In the genomic region with DNA sequence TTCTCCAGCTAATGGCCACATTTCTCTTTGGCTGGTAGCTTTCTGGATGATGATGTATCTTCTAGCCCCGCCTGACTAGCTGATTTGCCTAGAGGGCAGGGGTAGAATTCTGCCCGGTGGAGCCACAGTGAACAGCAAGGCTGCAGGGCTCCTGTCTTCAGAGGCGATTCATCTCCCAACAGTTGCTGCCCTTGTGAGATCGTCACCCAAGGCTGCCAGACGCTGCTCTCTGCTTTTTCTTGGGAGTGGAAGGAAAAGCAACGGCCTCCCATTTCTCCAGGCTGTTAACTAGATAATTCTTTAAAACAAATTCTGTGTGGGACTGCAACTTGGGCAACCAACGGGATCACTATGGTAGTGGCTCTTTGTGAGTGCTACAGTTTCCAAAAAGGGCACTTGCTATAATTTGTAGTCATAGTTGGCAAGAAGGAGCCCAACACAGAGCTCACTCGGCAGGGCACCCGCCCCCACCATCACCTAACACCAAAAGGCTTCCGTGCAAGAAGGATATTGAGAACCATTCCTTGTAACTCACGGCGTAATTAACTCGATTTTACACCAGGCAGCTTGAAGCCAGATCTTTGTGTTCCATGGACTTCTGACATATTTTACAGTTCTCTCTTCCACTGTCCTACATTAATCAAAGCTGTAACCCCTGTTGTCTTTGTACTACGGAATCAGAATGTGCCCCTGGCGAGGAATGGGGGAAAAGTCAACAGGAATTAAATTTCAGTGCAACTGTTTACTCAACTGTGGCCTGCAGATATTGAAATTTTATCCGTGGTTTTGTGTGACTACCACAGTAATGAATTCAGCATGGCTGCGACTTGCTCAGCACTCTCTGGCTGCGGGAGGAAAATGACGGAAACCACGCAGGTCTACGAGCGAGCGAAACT, we compare ENCODE assay signal across 12 mouse cellular contexts.
DNase-seq lines count a peak whose midpoint lies in the region; ATAC-seq and TF ChIP-seq lines count a peak whose summit lies in the region.
"Had no signal": no experiment of that assay in that cellular context is flagged by ENCODE, and none has a peak within 500 bp of the region (broad histone marks: within the 10 kb centered on the region; RNA-seq: fewer than 3 reads in every experiment).

No protein-coding gene starts in this region.

- H3K4me1 ChIP-seq in forebrain, postnatal 0 days (ENCODE audit: insufficient read depth), result 0 out of 2 replicates have a peak, but pooled peaks cover 5% of the 10 kb centered on the region
- peaks cover 4% of the 10 kb centered on the region; the same call in 1 of the 2 replicates for H3K4me1 ChIP-seq in forebrain, embryonic 15.5 days
- H3K4me1 ChIP-seq in midbrain, embryonic 12.5 days, result peaks cover 7% of the 10 kb centered on the region
- H3K4me1 ChIP-seq in midbrain, embryonic 11.5 days (ENCODE audit: control insufficient read depth, insufficient read depth, low read length), result no peaks in the 10 kb centered on the region
- H3K4me1 ChIP-seq in limb, embryonic 10.5 days, result peaks cover 22% of the 10 kb centered on the region
- H3K4me1 ChIP-seq in stomach, embryonic 16.5 days (ENCODE audit: control insufficient read depth, insufficient read depth, low read length), result peaks cover 20% of the 10 kb centered on the region

- ATAC-seq in forebrain, postnatal 0 days, result peak; percentile 25
- no peak for ATAC-seq in forebrain, embryonic 15.5 days (replicated peaks)
- ATAC-seq in midbrain, embryonic 12.5 days (ENCODE audit: low FRiP score, low read depth), result no peak
- no peak for ATAC-seq in midbrain, embryonic 11.5 days (ENCODE audit: low FRiP score)
- ATAC-seq in stomach, embryonic 16.5 days (ENCODE audit: insufficient read depth, low FRiP score), result peak; percentile 53; the same call in 1 of the 2 replicates

- H3K27me3 ChIP-seq in forebrain, postnatal 0 days (ENCODE audit: insufficient read depth, low read length), result no peaks in the 10 kb centered on the region
- H3K27me3 ChIP-seq in forebrain, embryonic 15.5 days, result no peaks in the 10 kb centered on the region
- no peaks in the 10 kb centered on the region; the same call in 1 of the 2 replicates for H3K27me3 ChIP-seq in midbrain, embryonic 12.5 days
- no peaks in the 10 kb centered on the region for H3K27me3 ChIP-seq in midbrain, embryonic 11.5 days (ENCODE audit: control insufficient read depth, insufficient read depth, low read length)
- no peaks in the 10 kb centered on the region for H3K27me3 ChIP-seq in limb, embryonic 10.5 days (ENCODE audit: low read depth, poor library complexity, severe bottlenecking)
- no peaks in the 10 kb centered on the region for H3K27me3 ChIP-seq in stomach, embryonic 16.5 days (ENCODE audit: control insufficient read depth, insufficient read depth, low read length)

- H3K4me2 ChIP-seq in forebrain, postnatal 0 days (ENCODE audit: low read depth), result no peak overlapping the region
- H3K4me2 ChIP-seq in forebrain, embryonic 15.5 days (replicated peaks), result no peak overlapping the region
- H3K4me2 ChIP-seq in midbrain, embryonic 12.5 days (replicated peaks), result no peak overlapping the region
- no peak overlapping the region for H3K4me2 ChIP-seq in midbrain, embryonic 11.5 days
- H3K4me2 ChIP-seq in stomach, embryonic 16.5 days (ENCODE audit: low read depth, low read length), result peak overlapping the region; percentile 14; the same call in 1 of the 2 replicates

- TF ChIP-seq CTCF in forebrain, postnatal 0 days (IDR thresholded peaks at IDR 0.05; ENCODE audit: low read depth), result no peak

- H3K9me3 ChIP-seq in forebrain, postnatal 0 days (ENCODE audit: low read length), result no peaks in the 10 kb centered on the region
- no peaks in the 10 kb centered on the region for H3K9me3 ChIP-seq in forebrain, embryonic 15.5 days
- H3K9me3 ChIP-seq in midbrain, embryonic 12.5 days, result no peaks in the 10 kb centered on the region
- no peaks in the 10 kb centered on the region for H3K9me3 ChIP-seq in midbrain, embryonic 11.5 days (ENCODE audit: control insufficient read depth, low read length)
- H3K9me3 ChIP-seq in limb, embryonic 10.5 days (replicated peaks), result no peaks in the 10 kb centered on the region
- no peaks in the 10 kb centered on the region for H3K9me3 ChIP-seq in stomach, embryonic 16.5 days (replicated peaks; ENCODE audit: control insufficient read depth, low read length)

- H3K9ac ChIP-seq in forebrain, postnatal 0 days, result no peak overlapping the region
- H3K9ac ChIP-seq in forebrain, embryonic 15.5 days (replicated peaks), result no peak overlapping the region
- no peak overlapping the region for H3K9ac ChIP-seq in midbrain, embryonic 12.5 days (replicated peaks)
- H3K9ac ChIP-seq in midbrain, embryonic 11.5 days (ENCODE audit: low read length), result no peak overlapping the region
- peak overlapping the region; percentile 2; the same call in 1 of the 2 replicates for H3K9ac ChIP-seq in stomach, embryonic 16.5 days (ENCODE audit: low read length)
- H3K9ac ChIP-seq: liver, embryonic 14.5 days had no signal

- no peak overlapping the region for H3K4me3 ChIP-seq in forebrain, postnatal 0 days (ENCODE audit: low read depth, low read length)
- no peak overlapping the region for H3K4me3 ChIP-seq in forebrain, embryonic 15.5 days
- no peak overlapping the region for H3K4me3 ChIP-seq in midbrain, embryonic 12.5 days
- no peak overlapping the region for H3K4me3 ChIP-seq in midbrain, embryonic 11.5 days (ENCODE audit: low read depth, low read length)
- peak overlapping the region; percentile 18; the same call in 1 of the 2 replicates for H3K4me3 ChIP-seq in limb, embryonic 10.5 days
- H3K4me3 ChIP-seq in stomach, embryonic 16.5 days (replicated peaks; ENCODE audit: low read length), result no peak overlapping the region
- H3K4me3 ChIP-seq: erythroblast, embryonic 14.5 days had no signal

- 0 out of 2 replicates have a peak overlapping the region, but pooled peaks have one; percentile 45 for H3K27ac ChIP-seq in forebrain, postnatal 0 days (ENCODE audit: low read depth, low read length)
- no peak overlapping the region for H3K27ac ChIP-seq in forebrain, embryonic 15.5 days (replicated peaks)
- H3K27ac ChIP-seq in midbrain, embryonic 12.5 days (replicated peaks), result peak overlapping the region; percentile 32
- H3K27ac ChIP-seq in midbrain, embryonic 11.5 days (ENCODE audit: low read depth, low read length), result no peak overlapping the region
- H3K27ac ChIP-seq in limb, embryonic 10.5 days, result peak overlapping the region; percentile 78
- H3K27ac ChIP-seq in stomach, embryonic 16.5 days (ENCODE audit: low read length), result peak overlapping the region; percentile 56
- H3K27ac ChIP-seq: liver, embryonic 14.5 days had no signal

- no peaks in the 10 kb centered on the region for H3K36me3 ChIP-seq in forebrain, postnatal 0 days (ENCODE audit: insufficient read depth)
- H3K36me3 ChIP-seq in forebrain, embryonic 15.5 days, result no peaks in the 10 kb centered on the region
- no peaks in the 10 kb centered on the region for H3K36me3 ChIP-seq in midbrain, embryonic 12.5 days
- no peaks in the 10 kb centered on the region for H3K36me3 ChIP-seq in midbrain, embryonic 11.5 days (ENCODE audit: control insufficient read depth, insufficient read depth, low read length)
- H3K36me3 ChIP-seq in limb, embryonic 10.5 days, result no peaks in the 10 kb centered on the region
- H3K36me3 ChIP-seq in stomach, embryonic 16.5 days (ENCODE audit: control insufficient read depth, insufficient read depth, low read length), result no peaks in the 10 kb centered on the region

- 68% methylated on average over 23 of the region's 23 CpGs for WGBS in forebrain, postnatal 0 days
- WGBS in forebrain, embryonic 15.5 days, result 73% methylated on average over 23 of the region's 23 CpGs
- 72% methylated on average over 23 of the region's 23 CpGs for WGBS in midbrain, embryonic 12.5 days
- 71% methylated on average over 23 of the region's 23 CpGs for WGBS in midbrain, embryonic 11.5 days
- WGBS in limb, embryonic 10.5 days, result 44% methylated on average over 23 of the region's 23 CpGs
- WGBS in stomach, embryonic 16.5 days, result 36% methylated on average over 23 of the region's 23 CpGs

- DNase-seq in forebrain, postnatal 0 days, result no peak
- no peak for DNase-seq in midbrain, embryonic 11.5 days (ENCODE audit: low spot score, missing footprints)
- DNase-seq in limb, embryonic 10.5 days (ENCODE audit: low spot score), result peak; percentile 48
- no peak for DNase-seq in spleen, postnatal 36 days (ENCODE audit: low spot score in 2 of 2)
- no peak for DNase-seq in ovary, adult 18-20 months (ENCODE audit: low spot score)
- DNase-seq: kidney, adult 18-20 months; thymus, postnatal 36 days had no signal

Comparison
In these comparisons a context has a peak if more than half of its experiments do, and no peak if none do; other contexts are left out.
1. ATAC-seq: peak in forebrain, postnatal 0 days (single experiment) and stomach, embryonic 16.5 days (single experiment); none in forebrain, embryonic 15.5 days (single experiment), midbrain, embryonic 12.5 days (single experiment) and midbrain, embryonic 11.5 days (single experiment).
2. H3K27ac ChIP-seq: peak in forebrain, postnatal 0 days (single experiment), midbrain, embryonic 12.5 days (single experiment), limb, embryonic 10.5 days (single experiment) and stomach, embryonic 16.5 days (single experiment); none in forebrain, embryonic 15.5 days (single experiment) and midbrain, embryonic 11.5 days (single experiment).